Mouse (Mus musculus) cerebellum, adult 2 months (tissue): Measurements from ENCODE around the gene Layn.

ENCODE experiments used
- CTCF ChIP-seq: fragments of 200-500 bp; IDR thresholded peaks from 2 replicates; pipeline ENCODE4 v1.5.1; 2011; ENCODE audit warnings: low read depth, mild to moderate bottlenecking, control low read depth, low read length, moderate library complexity, borderline replicate concordance; ENCODE audit not compliant: insufficient read depth
- POLR2A ChIP-seq: fragments of 200-500 bp; IDR thresholded peaks from 2 replicates; pipeline ENCODE4 v1.6.1; 2011; ENCODE audit warnings: low read length, control low read depth, borderline replicate concordance; ENCODE audit not compliant: insufficient read depth

DNA sequence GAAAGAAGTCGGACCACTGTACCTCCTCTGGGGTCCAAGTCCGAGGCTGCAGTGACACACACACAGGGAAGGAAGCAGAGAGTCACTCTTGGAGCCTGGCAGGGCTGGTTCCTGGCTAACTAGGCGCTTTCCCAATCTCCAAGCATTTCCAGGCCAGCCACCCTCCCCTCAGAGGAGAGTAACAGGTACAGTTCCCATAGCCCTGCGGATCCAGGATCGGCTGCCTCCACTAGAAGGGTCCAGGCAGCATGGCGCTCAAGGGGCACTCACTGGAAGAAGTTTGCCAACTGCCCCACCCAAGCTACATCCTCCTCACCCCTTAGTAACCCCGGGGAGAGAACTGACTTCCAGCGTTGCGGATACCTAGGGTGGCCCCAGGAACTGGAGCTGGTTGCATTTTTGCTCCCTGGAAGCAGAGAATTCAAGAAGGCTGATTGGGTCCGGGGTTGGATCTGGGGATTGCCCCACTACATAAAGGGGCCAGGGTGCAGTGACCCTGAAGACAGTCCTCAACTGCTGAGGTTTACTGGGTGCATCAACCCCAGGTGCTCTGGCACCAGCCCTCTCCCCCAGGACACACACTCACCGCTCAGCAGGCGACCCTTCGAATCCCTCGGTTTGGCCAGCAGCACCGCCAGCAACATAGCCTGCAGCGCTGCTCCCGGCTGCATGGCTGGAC, 455 bp downstream of the Layn start:
- no peak for TF ChIP-seq CTCF
- no peak for TF ChIP-seq POLR2A
